Mouse (Mus musculus) myocyte (in vitro differentiated cells): ENCODE measurements around the gene Fam216a. TPM values are rescaled to one million over a fixed set of nuclear protein-coding genes. Genes with fewer than 3 reads are reported as not detected.

ENCODE experiments used
- H3K27me3 ChIP-seq: one replicate; pipeline ENCODE4 v1.6.1; 2011; ENCODE audit not compliant: control insufficient read depth, insufficient read depth, insufficient read length
- H3K36me3 ChIP-seq: one replicate; pipeline ENCODE4 v1.6.1; 2011; ENCODE audit not compliant: control insufficient read depth, insufficient read depth
- H3K4me2 ChIP-seq: one replicate; pipeline ENCODE4 v1.6.1; 2011; ENCODE audit warnings: low read depth, control low read depth
- H3K4me3 ChIP-seq: one replicate; pipeline ENCODE4 v1.5.1; 2011; ENCODE audit warnings: mild to moderate bottlenecking, control low read depth, moderate library complexity
- H3K79me2 ChIP-seq: one replicate; pipeline ENCODE4 v1.6.1; 2011; ENCODE audit not compliant: control insufficient read depth, insufficient read depth
- H3ac ChIP-seq: one replicate; pipeline ENCODE4 v1.6.1; 2011; ENCODE audit not compliant: control insufficient read depth, insufficient read length
- CEBPB ChIP-seq: IDR thresholded peaks from 2 replicates; pipeline ENCODE4 v1.6.1; 2011; ENCODE audit warnings: mild to moderate bottlenecking, moderate library complexity; ENCODE audit not compliant: poor library complexity, insufficient read depth, severe bottlenecking
- E2F4 ChIP-seq: IDR thresholded peaks from one replicate; pipeline ENCODE4 v1.6.1; 2011; ENCODE audit warnings: mild to moderate bottlenecking, control low read depth, moderate library complexity; ENCODE audit not compliant: insufficient read depth
- MAX ChIP-seq: IDR thresholded peaks from one replicate; pipeline ENCODE4 v1.6.1; 2011; ENCODE audit warnings: low read depth, mild to moderate bottlenecking, control low read depth
- MYOD1 ChIP-seq, 3 experiments: IDR thresholded peaks; one replicate each; pipeline ENCODE4 v1.6.1; 2011; ENCODE audit warnings: control low read depth in 2 of 3, low read depth in 2 of 3, mild to moderate bottlenecking in 2 of 3, moderate library complexity in 1 of 3; ENCODE audit not compliant: insufficient read length in 2 of 3, control insufficient read depth in 1 of 3
- MYOG ChIP-seq, 3 experiments: IDR thresholded peaks; one replicate each; pipeline ENCODE4 v1.6.1; 2011; ENCODE audit warnings: control low read depth in 2 of 3, low read depth in 2 of 3, mild to moderate bottlenecking in 2 of 3; ENCODE audit not compliant: insufficient read length in 2 of 3, control insufficient read depth in 1 of 3, insufficient read depth in 1 of 3
- POLR2A ChIP-seq: IDR thresholded peaks from one replicate; pipeline ENCODE4 v1.6.1; 2011; ENCODE audit warnings: low read depth, mild to moderate bottlenecking, control low read depth, moderate library complexity; ENCODE audit not compliant: insufficient read length
- POLR2AphosphoS2 ChIP-seq: IDR thresholded peaks from one replicate; pipeline ENCODE4 v1.6.1; 2011; ENCODE audit warnings: low read depth, control low read depth; ENCODE audit not compliant: insufficient read length
- REST ChIP-seq: IDR thresholded peaks from one replicate; pipeline ENCODE4 v1.6.1; 2011; ENCODE audit warnings: mild to moderate bottlenecking, control low read depth, moderate library complexity; ENCODE audit not compliant: insufficient read depth, insufficient read length
- SRF ChIP-seq: IDR thresholded peaks from one replicate; pipeline ENCODE4 v1.6.1; 2011; ENCODE audit warnings: low read depth; ENCODE audit not compliant: control insufficient read depth, insufficient read length
- TCF12 ChIP-seq: IDR thresholded peaks from one replicate; pipeline ENCODE4 v1.6.1; 2011; ENCODE audit warnings: mild to moderate bottlenecking, control low read depth; ENCODE audit not compliant: poor library complexity, insufficient read depth, severe bottlenecking
- TCF3 ChIP-seq: IDR thresholded peaks from one replicate; pipeline ENCODE4 v1.6.1; 2011; ENCODE audit warnings: low read depth, control low read depth; ENCODE audit not compliant: insufficient read length
- USF1 ChIP-seq: IDR thresholded peaks from one replicate; pipeline ENCODE4 v1.6.1; 2011; ENCODE audit warnings: low read depth, mild to moderate bottlenecking, control low read depth, moderate library complexity
- polyA plus RNA-seq: library from polyadenylated mRNA; unstranded; fragments of >200 nt; fragmentation: generic; extraction: Trizol; gene quantifications from one replicate; pipeline ENCODE4 v1.2.1, GENCODE M21; 2012; ENCODE audit warnings: missing spikeins

Fam216a gene
- polyA plus RNA-seq, 1 experiment: 27.7 TPM

DNA sequence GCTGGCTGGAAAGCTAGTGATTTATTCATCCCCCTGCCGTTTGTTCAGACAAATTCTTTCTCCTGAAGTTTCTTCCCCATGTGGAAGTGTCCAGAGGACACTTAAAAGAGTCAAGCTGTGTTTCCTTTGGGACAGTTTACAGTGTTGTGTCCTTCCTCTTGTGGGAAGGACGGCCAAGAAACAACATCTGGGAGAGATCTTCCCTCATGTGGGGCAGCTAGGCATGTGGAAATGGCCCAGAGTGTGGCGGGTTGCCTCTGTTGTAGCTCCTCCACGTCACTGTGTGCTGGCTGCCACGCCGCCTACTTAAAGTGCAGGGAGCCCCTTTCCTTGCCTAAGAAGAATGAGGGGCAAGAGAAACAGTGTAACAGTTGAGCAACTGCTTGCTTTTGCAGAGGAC is 40.7 kb upstream of the Fam216a start:
- Histone ChIP-seq H3K4me3 (no peak overlapping the region), H3K36me3 (no peaks in the 10 kb centered on the region), H3K4me2 (no peak overlapping the region), H3K79me2 (no peaks in the 10 kb centered on the region), H3K27me3 (no peaks in the 10 kb centered on the region), H3ac (no peak overlapping the region)
- TF ChIP-seq MYOD1 (IDR thresholded peaks at IDR 0.05; ENCODE audit: control insufficient read depth in 1 of 3, insufficient read length in 2 of 3, low read depth in 2 of 3) (no peak), REST (no peak)

GRCm38 (mm10) chr5:122411892-122412291 is 39.7 kb upstream of the Fam216a start:
- Histone ChIP-seq H3ac (no peak overlapping the region), H3K4me2 (no peak overlapping the region), H3K36me3 (peaks cover 4% of the 10 kb centered on the region), H3K27me3 (no peaks in the 10 kb centered on the region), H3K4me3 (no peak overlapping the region), H3K79me2 (no peaks in the 10 kb centered on the region)
- no peak for TF ChIP-seq MYOG (IDR thresholded peaks at IDR 0.05; ENCODE audit: control insufficient read depth in 1 of 3, insufficient read depth in 1 of 3, insufficient read length in 2 of 3, low read depth in 2 of 3)
- TF ChIP-seq MYOD1 (IDR thresholded peaks at IDR 0.05; ENCODE audit: control insufficient read depth in 1 of 3, insufficient read length in 2 of 3, low read depth in 2 of 3): no peak
- no peak for TF ChIP-seq TCF12
- TF ChIP-seq POLR2A: no peak
- TF ChIP-seq SRF: no peak
- TF ChIP-seq TCF3: no peak
- TF ChIP-seq CEBPB: no peak
- no peak for TF ChIP-seq MAX

DNA sequence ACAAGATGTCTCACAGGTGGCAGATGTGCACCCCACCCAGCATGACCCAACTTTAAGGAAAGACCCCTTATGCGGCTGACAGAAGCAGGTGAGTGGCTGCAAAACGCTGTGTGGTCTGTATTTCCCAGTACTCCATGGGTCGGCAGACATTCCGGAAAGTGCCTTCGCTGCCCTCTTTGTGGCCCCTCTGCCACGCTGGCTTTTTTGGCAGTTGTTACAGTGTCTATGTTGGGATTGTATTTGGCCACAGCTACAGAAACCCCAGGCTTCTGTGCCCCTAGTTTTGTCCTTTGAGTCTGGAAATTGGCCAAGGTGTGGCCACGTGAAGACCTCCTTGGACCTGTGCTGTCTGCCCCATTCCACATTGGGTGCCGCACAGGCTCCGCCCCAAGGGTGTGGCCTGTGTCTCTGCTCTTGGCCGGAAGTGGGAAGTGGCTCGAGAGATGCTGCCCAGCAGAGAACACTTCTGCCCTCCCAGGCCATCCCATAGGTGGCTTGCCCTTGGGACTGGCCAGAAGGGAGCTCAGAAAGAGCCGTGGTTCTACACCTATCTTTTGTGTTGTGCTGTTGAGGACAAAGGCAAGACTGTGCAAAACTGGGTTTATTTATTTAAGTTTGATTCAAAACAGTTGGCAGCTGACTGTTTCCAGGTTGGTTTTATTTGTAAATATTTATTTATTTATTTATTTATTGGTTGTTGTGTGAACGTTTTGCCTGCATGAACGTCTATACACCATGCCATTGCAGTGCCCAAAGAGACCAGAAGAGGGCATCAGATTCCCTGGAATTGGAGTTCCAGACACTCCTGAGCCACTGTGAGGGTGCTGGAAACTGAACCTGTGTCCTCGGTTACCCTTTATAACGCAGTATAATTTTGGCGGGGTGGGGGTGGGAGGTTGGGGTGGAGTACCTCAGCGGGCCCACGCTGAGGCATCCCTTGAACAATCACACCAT is 37.8 kb upstream of the Fam216a start:
- Histone ChIP-seq H3K36me3 (peaks cover 7% of the 10 kb centered on the region), H3K4me3 (no peak overlapping the region), H3K27me3 (no peaks in the 10 kb centered on the region), H3K79me2 (no peaks in the 10 kb centered on the region), H3ac (no peak overlapping the region), H3K4me2 (no peak overlapping the region)
- TF ChIP-seq USF1: no peak
- no peak for TF ChIP-seq TCF12
- TF ChIP-seq POLR2AphosphoS2: no peak
- TF ChIP-seq REST: no peak
- TF ChIP-seq TCF3: no peak
- no peak for TF ChIP-seq SRF
- no peak for TF ChIP-seq MYOG (IDR thresholded peaks at IDR 0.05; ENCODE audit: control insufficient read depth in 1 of 3, insufficient read depth in 1 of 3, insufficient read length in 2 of 3, low read depth in 2 of 3)
- no peak for TF ChIP-seq CEBPB

GRCm38 (mm10) chr5:122405537-122405936 is 33.4 kb upstream of the Fam216a start:
- TF ChIP-seq USF1: no peak
- TF ChIP-seq E2F4: no peak
- no peak for TF ChIP-seq MAX
- no peak for TF ChIP-seq POLR2AphosphoS2
- no peak overlapping the region for H3K4me2 ChIP-seq
- no peaks in the 10 kb centered on the region for H3K27me3 ChIP-seq
- H3K36me3 ChIP-seq: peaks cover 18% of the 10 kb centered on the region
- H3K4me3 ChIP-seq: no peak overlapping the region
- H3ac ChIP-seq: no peak overlapping the region
- no peaks in the 10 kb centered on the region for H3K79me2 ChIP-seq

GRCm38 (mm10) chr5:122403362-122403761 is 31.2 kb upstream of the Fam216a start:
- H3K4me3 ChIP-seq: no peak overlapping the region
- no peak overlapping the region for H3K4me2 ChIP-seq
- H3K36me3 ChIP-seq: peaks cover 18% of the 10 kb centered on the region
- H3ac ChIP-seq: no peak overlapping the region
- TF ChIP-seq MYOG (IDR thresholded peaks at IDR 0.05; ENCODE audit: control insufficient read depth in 1 of 3, insufficient read depth in 1 of 3, insufficient read length in 2 of 3, low read depth in 2 of 3) (no peak), TCF3 (no peak), POLR2AphosphoS2 (no peak), CEBPB (no peak)
- H3K79me2 ChIP-seq: no peaks in the 10 kb centered on the region
- H3K27me3 ChIP-seq: no peaks in the 10 kb centered on the region

GRCm38 (mm10) chr5:122402772-122403171 is 30.6 kb upstream of the Fam216a start:
- no peak overlapping the region for H3ac ChIP-seq
- no peak for TF ChIP-seq USF1
- TF ChIP-seq POLR2AphosphoS2: no peak
- no peak for TF ChIP-seq MYOG (IDR thresholded peaks at IDR 0.05; ENCODE audit: control insufficient read depth in 1 of 3, insufficient read depth in 1 of 3, insufficient read length in 2 of 3, low read depth in 2 of 3)
- no peak overlapping the region for H3K4me2 ChIP-seq
- H3K79me2 ChIP-seq: no peaks in the 10 kb centered on the region
- no peaks in the 10 kb centered on the region for H3K27me3 ChIP-seq
- no peak overlapping the region for H3K4me3 ChIP-seq
- H3K36me3 ChIP-seq: peaks cover 21% of the 10 kb centered on the region
